Mouse (Mus musculus) erythroblast, embryonic 14.5 days (primary cell): Measurements from ENCODE around the gene Celsr1.

Experiments used
- GATA1 ChIP-seq: IDR thresholded peaks from 2 replicates; pipeline ENCODE4 v1.6.1; 2012; ENCODE audit warnings: low read length, inconsistent platforms, mixed read lengths
- TAL1 ChIP-seq: IDR thresholded peaks from 3 replicates; pipeline ENCODE4 v1.6.1; 2012; ENCODE audit warnings: low read length, inconsistent platforms, mixed read lengths

DNA sequence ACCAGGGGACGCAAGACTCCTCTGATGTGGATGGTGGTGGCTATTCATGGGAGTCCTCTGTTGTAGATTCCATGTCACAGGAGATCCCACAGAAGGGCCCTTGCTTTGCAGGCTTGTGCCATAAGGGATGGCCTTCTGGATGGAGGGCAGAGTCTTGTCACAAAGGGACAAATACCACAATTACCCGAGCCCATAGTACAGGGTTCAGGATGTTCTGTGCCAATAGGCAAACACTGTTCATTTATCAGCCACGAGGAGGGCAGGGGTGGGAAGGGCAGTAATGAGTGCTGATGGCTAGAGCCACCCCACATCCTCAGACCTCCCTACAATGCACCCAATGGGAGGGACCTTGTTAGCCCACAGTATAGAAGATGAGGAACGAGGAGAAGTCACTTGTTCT lies 71.9 kb downstream of the Celsr1 start:
- TF ChIP-seq GATA1 (no peak), TAL1 (no peak)
